Mouse (Mus musculus): ENCODE data around the gene 4931414P19Rik.

4931414P19Rik gene

GRCm38 (mm10) chr14:54583681-54584338 lies 22.0 kb downstream of the 4931414P19Rik start:
- in situ Hi-C loops (cut with MboI, MseI): no loop called here

- in situ Hi-C loops (cut with MboI, MseI): no loop called here
These were observed 23.3 kb downstream of the 4931414P19Rik start for GRCm38 (mm10) chr14:54582536-54582935.

GRCm38 (mm10) chr14:54579638-54580037 lies 26.2 kb downstream of the 4931414P19Rik start:
- in situ Hi-C loops (cut with MboI, MseI): no loop called here

- in situ Hi-C loops (cut with MboI, MseI): no loop called here
These were observed 27.7 kb downstream of the 4931414P19Rik start for GRCm38 (mm10) chr14:54578063-54578462.

- in situ Hi-C loops (cut with MboI, MseI): no loop called here
These were observed 28.5 kb downstream of the 4931414P19Rik start, which contains the start of gene Ajuba for GRCm38 (mm10) chr14:54577089-54577982. Gene Ajuba (minus strand): TSS chr14:54577558.

GRCm38 (mm10) chr14:54576241-54577088 lies 29.3 kb downstream of the 4931414P19Rik start:
- in situ Hi-C loops (cut with MboI, MseI): no loop called here

GRCm38 (mm10) chr14:54575631-54576030 lies 30.2 kb downstream of the 4931414P19Rik start:
- in situ Hi-C loops (cut with MboI, MseI): no loop called here

- in situ Hi-C loops (cut with MboI, MseI): no loop called here
These were observed 30.8 kb downstream of the 4931414P19Rik start for GRCm38 (mm10) chr14:54575031-54575430.

GRCm38 (mm10) chr14:54574253-54574652 lies 31.5 kb downstream of the 4931414P19Rik start:
- in situ Hi-C loops (cut with MboI, MseI): no loop called here

- in situ Hi-C loops (cut with MboI, MseI): no loop called here
These were observed 32.7 kb downstream of the 4931414P19Rik start for GRCm38 (mm10) chr14:54572790-54573736.

GRCm38 (mm10) chr14:54572122-54572521 lies 33.7 kb downstream of the 4931414P19Rik start:
- in situ Hi-C loops (cut with MboI, MseI): no loop called here

GRCm38 (mm10) chr14:54569451-54570392 lies 36.1 kb downstream of the 4931414P19Rik start:
- in situ Hi-C loops (cut with MboI, MseI): no loop called here

GRCm38 (mm10) chr14:54568694-54569414 lies 36.9 kb downstream of the 4931414P19Rik start:
- in situ Hi-C loops (cut with MboI, MseI): no loop called here

- in situ Hi-C loops (cut with MboI, MseI): no loop called here
These were observed 45.1 kb downstream of the 4931414P19Rik start for GRCm38 (mm10) chr14:54560527-54561242.

GRCm38 (mm10) chr14:54557330-54557729 lies 48.5 kb downstream of the 4931414P19Rik start:
- in situ Hi-C loops (cut with MboI, MseI): no loop called here

GRCm38 (mm10) chr14:54553975-54554769 lies 51.6 kb downstream of the 4931414P19Rik start, which contains the start of gene Haus4:
Gene Haus4 (minus strand): TSS chr14:54554616.
- in situ Hi-C loops (cut with MboI, MseI): no loop called here

- in situ Hi-C loops (cut with MboI, MseI): no loop called here
These were observed 52.3 kb downstream of the 4931414P19Rik start for GRCm38 (mm10) chr14:54553454-54553974.

Measured in regulatory T cell (primary cell).